Mouse (Mus musculus) heart, embryonic 12.5 days (tissue): ENCODE results near the gene Rasgrp4. TPM values are rescaled to one million over a fixed set of nuclear protein-coding genes. Genes with fewer than 3 reads are reported as not detected.
A peak's percentile ranks its signal among the peaks of the same experiment; 100 is the strongest.
"Not testable (repeated sequence)": the region's sequence is repeated elsewhere in the genome, so short reads cannot be mapped to it uniquely, and the experiment has no call there.

Source experiments
- ATAC-seq: fragments of 200-750 bp; cut with Nextera tagmentation; 2 replicates; pipeline ENCODE4 v1.8.0; 2017; ENCODE audit warnings: moderate TSS enrichment, moderate library complexity; ENCODE audit not compliant: insufficient number of reproducible peaks, low FRiP score
- H3K27ac ChIP-seq: fragments of 300-500 bp; sonication (generic); 2 replicates; pipeline ENCODE4 v1.5.1; 2016; ENCODE audit warnings: mild to moderate bottlenecking, moderate library complexity; ENCODE audit not compliant: poor library complexity, severe bottlenecking
- H3K27me3 ChIP-seq: fragments of 300-500 bp; sonication (generic); replicated peaks from 2 replicates; pipeline ENCODE4 v1.6.1; 2016; ENCODE audit warnings: mild to moderate bottlenecking, moderate library complexity
- H3K36me3 ChIP-seq: fragments of 300-500 bp; sonication (generic); 2 replicates; pipeline ENCODE4 v1.6.1; 2016; ENCODE audit warnings: mild to moderate bottlenecking, moderate library complexity
- H3K4me1 ChIP-seq: fragments of 300-500 bp; sonication (generic); replicated peaks from 2 replicates; pipeline ENCODE4 v1.6.1; 2016; ENCODE audit warnings: mild to moderate bottlenecking
- H3K4me2 ChIP-seq: fragments of 300-500 bp; sonication (generic); 2 replicates; pipeline ENCODE4 v1.6.1; 2016; ENCODE audit warnings: mild to moderate bottlenecking, moderate library complexity
- H3K4me3 ChIP-seq: fragments of 300-500 bp; sonication (generic); 2 replicates; pipeline ENCODE4 v1.5.1; 2016; ENCODE audit warnings: mild to moderate bottlenecking
- H3K9ac ChIP-seq: fragments of 300-500 bp; sonication (generic); 2 replicates; pipeline ENCODE4 v1.6.1; 2016; ENCODE audit warnings: mild to moderate bottlenecking, moderate library complexity
- H3K9me3 ChIP-seq: fragments of 300-500 bp; sonication (generic); replicated peaks from 2 replicates; pipeline ENCODE4 v1.6.1; 2016; ENCODE audit warnings: mild to moderate bottlenecking, moderate library complexity
- WGBS: fragments of 180-500 bp; shearing (Covaris S2); methylation state at CpG from one replicate; pipeline ENCODE4 v1.1.7; 2016; 5-methylcytosine and 5-hydroxymethylcytosine counted together
- polyA plus RNA-seq: library from polyadenylated mRNA; unstranded; fragments of >200 nt; fragmentation: Nextera tagmentation; extraction: Ambion mirVana; gene quantifications from 2 replicates; pipeline ENCODE4 v1.2.1, GENCODE M21; 2016

Rasgrp4 gene
- polyA plus RNA-seq, 1 experiment from 2014 or later, result 0.95 TPM

GRCm38 (mm10) chr7:29180077-29180853 lies 45.6 kb downstream of the Rasgrp4 start, which contains the start of gene Psmd8:
TSS of gene Psmd8 (minus strand) at chr7:29180701.
- under 1% methylated on average over 62 of the region's 62 CpGs for WGBS
- H3K27me3 ChIP-seq, result no peaks in the 10 kb centered on the region

DNA sequence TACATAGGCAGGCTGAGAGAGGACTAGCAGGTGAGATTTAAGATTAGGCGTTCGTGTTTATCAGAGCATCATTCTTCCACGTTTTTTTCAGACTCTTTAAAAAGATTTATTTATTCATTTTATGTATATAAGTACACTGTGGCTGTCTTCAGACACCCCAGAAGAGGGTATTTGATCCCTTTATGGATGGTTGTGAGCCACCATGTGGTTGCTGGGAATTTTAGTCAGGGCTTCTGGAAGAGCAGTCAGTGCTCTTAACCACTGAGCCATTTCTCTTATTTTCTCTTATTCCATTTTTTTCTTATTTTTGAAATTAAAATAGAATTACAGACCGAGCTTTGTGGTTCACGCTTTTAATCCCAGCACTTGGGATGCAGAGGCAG lies 46.2 kb downstream of the Rasgrp4 start:
- peak; percentile 27; the same call in 1 of the 2 replicates for ATAC-seq
- Histone ChIP-seq H3K4me2 (peak overlapping the region; percentile 88), H3K4me1 (peaks cover 18% of the 10 kb centered on the region), H3K9ac (no peak overlapping the region), H3K27me3 (no peaks in the 10 kb centered on the region), H3K9me3 (no peaks in the 10 kb centered on the region), H3K36me3 (peaks cover 14% of the 10 kb centered on the region), H3K27ac (no peak overlapping the region), H3K4me3 (peak overlapping the region; percentile 80)
- 38% methylated on average over 5 of the region's 5 CpGs for WGBS

More at GRCm38 (mm10) chr7:29180077-29180853, 45.6 kb downstream of the Rasgrp4 start, which contains the start of gene Psmd8:
- Histone ChIP-seq H3K9ac (peak within 1 kb of the TSS; percentile 86), H3K9me3 (no peaks in the 10 kb centered on the region), H3K4me2 (peak within 1 kb of the TSS; percentile 88), H3K4me3 (peak within 1 kb of the TSS; percentile 80), H3K4me1 (peaks cover 18% of the 10 kb centered on the region), H3K27ac (peak within 1 kb of the TSS; percentile 15; the same call in 1 of the 2 replicates), H3K36me3 (peaks cover 20% of the 10 kb centered on the region)
- ATAC-seq, result peak; percentile 95

DNA sequence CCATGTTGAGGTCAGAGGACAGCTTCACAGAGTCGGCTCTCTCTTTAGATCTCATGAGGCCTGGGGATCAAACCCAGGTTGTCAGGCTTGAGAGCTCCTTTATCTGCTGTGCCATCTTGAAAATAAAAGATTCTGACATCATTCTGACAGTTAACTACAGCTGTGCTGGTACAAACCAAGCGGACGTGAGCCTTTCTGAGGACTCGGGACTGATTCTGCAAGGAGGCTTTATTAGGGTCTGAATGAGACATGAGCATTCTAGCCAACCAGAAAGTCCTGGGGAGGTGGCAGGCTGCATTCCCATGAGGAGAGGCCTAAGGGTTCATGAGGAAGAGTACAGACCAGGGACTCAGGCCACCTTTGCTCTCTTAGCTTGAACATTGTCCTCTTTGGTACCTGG lies 46.7 kb downstream of the Rasgrp4 start:
- 0 out of 2 replicates have a peak overlapping the region, but pooled peaks have one; percentile 80 for H3K4me3 ChIP-seq
- not testable (repeated sequence) for ATAC-seq, H3K36me3 ChIP-seq, H3K4me2 ChIP-seq, H3K27me3 ChIP-seq, H3K9ac ChIP-seq, H3K9me3 ChIP-seq, H3K27ac ChIP-seq
- peaks cover 18% of the 10 kb centered on the region for H3K4me1 ChIP-seq
- WGBS, result 90% methylated on average over 4 of the region's 4 CpGs

DNA sequence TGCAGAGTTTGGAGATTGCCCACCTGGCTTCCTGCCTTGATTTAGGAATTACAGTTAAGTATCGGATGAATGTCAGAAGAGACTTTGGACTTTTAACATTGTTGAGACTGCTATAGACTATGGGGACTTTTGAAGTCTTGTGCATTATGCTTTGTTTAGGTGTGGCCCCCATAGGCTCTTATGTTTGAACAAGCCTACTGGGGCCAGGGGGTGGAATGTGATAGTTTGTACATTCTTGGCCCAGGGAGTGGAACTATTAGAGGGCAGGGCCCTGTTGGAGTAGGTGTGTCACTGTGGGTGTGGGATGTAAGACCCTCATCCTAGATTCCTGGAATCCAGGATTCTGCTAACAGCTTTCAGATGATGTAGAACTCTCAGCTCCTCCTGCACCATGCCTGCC lies 59.6 kb downstream of the Rasgrp4 start:
- H3K9ac ChIP-seq, H3K27ac ChIP-seq, H3K9me3 ChIP-seq, H3K4me1 ChIP-seq, ATAC-seq, H3K4me3 ChIP-seq, H3K36me3 ChIP-seq, H3K4me2 ChIP-seq, H3K27me3 ChIP-seq: not testable (repeated sequence)
- 81% methylated on average over 1 of the region's 1 CpGs for WGBS

DNA sequence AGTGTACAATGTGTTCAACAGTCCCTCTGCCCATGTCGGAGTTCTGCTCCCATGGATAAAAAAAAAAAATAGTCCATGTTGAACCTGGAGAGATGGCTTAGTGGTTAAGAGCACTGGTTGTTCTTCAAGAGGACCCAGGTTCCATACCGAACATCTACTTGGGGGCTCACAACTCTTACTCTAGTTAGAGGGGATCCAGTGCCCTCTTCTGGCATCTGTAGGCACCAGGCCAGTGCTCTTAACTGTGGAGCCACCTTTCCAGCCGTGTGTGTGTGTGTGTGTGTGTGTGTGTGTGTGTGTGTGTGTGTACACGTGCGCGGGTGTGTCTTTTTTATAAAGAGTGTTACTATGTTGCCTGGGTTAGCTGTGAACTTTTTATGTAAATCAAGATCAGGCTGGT lies 67.9 kb downstream of the Rasgrp4 start:
- no peak overlapping the region for H3K4me3 ChIP-seq
- ATAC-seq, result no peak
- no peak overlapping the region for H3K27ac ChIP-seq
- 0 out of 2 replicates have a peak, but pooled peaks cover 3% of the 10 kb centered on the region for H3K27me3 ChIP-seq
- H3K4me1 ChIP-seq, result no peaks in the 10 kb centered on the region
- 71% methylated on average over 6 of the region's 6 CpGs for WGBS
- no peaks in the 10 kb centered on the region for H3K9me3 ChIP-seq
- no peak overlapping the region for H3K9ac ChIP-seq
- H3K4me2 ChIP-seq, result no peak overlapping the region
- no peaks in the 10 kb centered on the region for H3K36me3 ChIP-seq

Other genes with a start within 250 kb of the Rasgrp4 start
- 317 and 318 TPM in 2 replicates for gene Actn4, start 172.5 kb upstream of the Rasgrp4 start, polyA plus RNA-seq
- gene Eif3k, start 153.0 kb upstream of the Rasgrp4 start, polyA plus RNA-seq, result 254 and 255 TPM in 2 replicates
- gene Map4k1, start 152.8 kb upstream of the Rasgrp4 start, polyA plus RNA-seq, result 5.8 and 6.5 TPM in 2 replicates
- 0.14 and 0.24 TPM in 2 replicates for gene Ryr1, start 9.7 kb upstream of the Rasgrp4 start, polyA plus RNA-seq
- gene Fam98c, start 21.4 kb downstream of the Rasgrp4 start, polyA plus RNA-seq, result 13.5 TPM in 2 replicates
- 0.21 and 0.41 TPM in 2 replicates for gene Ggn, start 35.4 kb downstream of the Rasgrp4 start, polyA plus RNA-seq
- gene Spred3, start 35.6 kb downstream of the Rasgrp4 start, polyA plus RNA-seq, result 1.6 and 2.1 TPM in 2 replicates
- 221 and 225 TPM in 2 replicates for gene Psmd8, start 45.9 kb downstream of the Rasgrp4 start, polyA plus RNA-seq
- 0.38 and 0.44 TPM in 2 replicates for gene Catsperg1, start 79.2 kb downstream of the Rasgrp4 start, polyA plus RNA-seq
- gene Kcnk6, start 97.7 kb downstream of the Rasgrp4 start, polyA plus RNA-seq, result 3.4 and 4.3 TPM in 2 replicates
- gene Yif1b, start 103.5 kb downstream of the Rasgrp4 start, polyA plus RNA-seq, result 99.4 and 104 TPM in 2 replicates
- 9.2 and 11.7 TPM in 2 replicates for gene 2200002D01Rik, start 113.6 kb downstream of the Rasgrp4 start, polyA plus RNA-seq
- gene Spint2, start 147.1 kb downstream of the Rasgrp4 start, polyA plus RNA-seq, result 87.7 and 90.4 TPM in 2 replicates
- gene Ppp1r14a, start 154.5 kb downstream of the Rasgrp4 start, polyA plus RNA-seq, result 13.2 and 13.9 TPM in 2 replicates
- 2.2 TPM in 2 replicates for gene Dpf1, start 169.1 kb downstream of the Rasgrp4 start, polyA plus RNA-seq